In the genomic region with DNA sequence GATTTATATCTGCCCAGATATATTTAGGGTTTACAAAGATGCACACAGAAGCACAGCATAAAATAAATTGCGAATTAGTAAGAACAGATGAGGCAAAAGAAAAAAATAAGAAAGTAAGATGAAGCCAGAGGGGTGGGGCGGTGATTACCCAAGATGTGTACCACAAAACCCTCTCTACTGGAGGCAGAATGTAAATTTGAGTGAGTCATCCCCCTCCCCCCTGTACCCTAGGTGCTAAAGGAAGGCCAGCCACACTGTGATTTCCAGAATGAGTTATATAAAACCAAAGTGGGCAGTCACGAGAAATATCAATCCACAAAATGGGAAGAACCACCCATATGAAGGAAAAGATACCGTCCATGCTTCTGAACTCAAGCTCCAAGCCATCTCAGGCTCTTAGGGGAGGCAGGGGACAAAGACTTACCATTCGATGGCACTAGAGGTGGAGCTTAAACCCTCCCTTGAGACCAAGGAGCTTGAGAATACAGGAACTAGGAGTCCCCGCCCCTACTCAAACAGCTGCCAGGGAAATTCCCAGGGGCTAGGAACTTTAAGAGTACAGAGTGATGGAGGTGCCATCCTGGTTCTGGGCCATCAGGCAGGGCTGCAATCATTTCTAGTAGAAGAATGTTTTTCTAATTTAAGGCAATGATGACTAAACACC, we compare ENCODE assay signal across 27 mouse cellular contexts.
DNase-seq lines count a peak whose midpoint lies in the region; ATAC-seq lines count a peak whose summit lies in the region.
"Had no signal": no experiment of that assay in that cellular context is flagged by ENCODE, and none has a peak within 500 bp of the region (broad histone marks: within the 10 kb centered on the region; RNA-seq: fewer than 3 reads in every experiment).

No protein-coding gene starts in this region.

- H3K9ac ChIP-seq in embryonic facial prominence, embryonic 14.5 days (ENCODE audit: low read depth, low read length): no peak overlapping the region
- H3K9ac ChIP-seq: embryonic facial prominence, embryonic 15.5 days; forebrain, embryonic 12.5 days; forebrain, postnatal 0 days; heart, embryonic 15.5 days; limb, embryonic 12.5 days; liver, embryonic 15.5 days; lung, embryonic 14.5 days; midbrain, embryonic 15.5 days; neural tube, embryonic 12.5 days; stomach, embryonic 15.5 days had no signal

- H3K9me3 ChIP-seq in embryonic facial prominence, embryonic 14.5 days (ENCODE audit: control insufficient read depth, low read length): no peaks in the 10 kb centered on the region
- H3K9me3 ChIP-seq in embryonic facial prominence, embryonic 10.5 days: no peaks in the 10 kb centered on the region
- H3K9me3 ChIP-seq: embryonic facial prominence, embryonic 15.5 days; forebrain, embryonic 12.5 days; heart, embryonic 15.5 days; limb, embryonic 12.5 days; liver, embryonic 15.5 days; midbrain, embryonic 15.5 days; neural tube, embryonic 12.5 days; stomach, embryonic 15.5 days had no signal

- no peak overlapping the region for H3K4me2 ChIP-seq in embryonic facial prominence, embryonic 14.5 days (ENCODE audit: low read depth, low read length)
- H3K4me2 ChIP-seq: embryonic facial prominence, embryonic 15.5 days; forebrain, embryonic 12.5 days; heart, embryonic 15.5 days; limb, embryonic 12.5 days; liver, embryonic 15.5 days; lung, embryonic 14.5 days; midbrain, embryonic 15.5 days; neural tube, embryonic 12.5 days; stomach, embryonic 15.5 days had no signal

- no peaks in the 10 kb centered on the region for H3K4me1 ChIP-seq in embryonic facial prominence, embryonic 14.5 days (ENCODE audit: control insufficient read depth, insufficient read depth, low read length)
- H3K4me1 ChIP-seq in embryonic facial prominence, embryonic 10.5 days: no peaks in the 10 kb centered on the region
- H3K4me1 ChIP-seq: embryonic facial prominence, embryonic 15.5 days; forebrain, embryonic 12.5 days; heart, embryonic 15.5 days; liver, embryonic 15.5 days; midbrain, embryonic 15.5 days; neural tube, embryonic 12.5 days; stomach, embryonic 15.5 days had no signal

- H3K36me3 ChIP-seq in embryonic facial prominence, embryonic 14.5 days (ENCODE audit: control insufficient read depth, insufficient read depth, low read length): no peaks in the 10 kb centered on the region
- no peaks in the 10 kb centered on the region for H3K36me3 ChIP-seq in embryonic facial prominence, embryonic 10.5 days (replicated peaks)
- no peaks in the 10 kb centered on the region for H3K36me3 ChIP-seq in splenic B cell, adult 2 months (ENCODE audit: control insufficient read depth, insufficient read depth, low read length, poor library complexity, severe bottlenecking)
- H3K36me3 ChIP-seq: embryonic facial prominence, embryonic 15.5 days; forebrain, embryonic 12.5 days; heart, embryonic 15.5 days; limb, embryonic 12.5 days; liver, embryonic 15.5 days; midbrain, embryonic 15.5 days; neural tube, embryonic 12.5 days; stomach, embryonic 15.5 days had no signal

- no peak overlapping the region for H3K4me3 ChIP-seq in embryonic facial prominence, embryonic 14.5 days (ENCODE audit: low read depth, low read length)
- no peak overlapping the region for H3K4me3 ChIP-seq in embryonic facial prominence, embryonic 10.5 days
- H3K4me3 ChIP-seq: embryonic facial prominence, embryonic 15.5 days; forebrain, embryonic 12.5 days; gastrocnemius, adult 2 months; heart, embryonic 15.5 days; limb, embryonic 12.5 days; liver, embryonic 15.5 days; midbrain, embryonic 15.5 days; neural tube, embryonic 12.5 days; stomach, embryonic 15.5 days had no signal

- 0 out of 2 replicates have a peak, but pooled peaks cover 2% of the 10 kb centered on the region for H3K27me3 ChIP-seq in embryonic facial prominence, embryonic 14.5 days (replicated peaks; ENCODE audit: control insufficient read depth, insufficient read depth, low read length)
- H3K27me3 ChIP-seq in embryonic facial prominence, embryonic 10.5 days (replicated peaks; ENCODE audit: low read depth, poor library complexity, severe bottlenecking): peaks cover 96% of the 10 kb centered on the region
- H3K27me3 ChIP-seq in splenic B cell, adult 2 months (ENCODE audit: control insufficient read depth, insufficient read depth, low read length, poor library complexity, severe bottlenecking): no peaks in the 10 kb centered on the region
- H3K27me3 ChIP-seq: embryonic facial prominence, embryonic 15.5 days; liver, embryonic 15.5 days; midbrain, embryonic 15.5 days; neural tube, embryonic 12.5 days; stomach, embryonic 15.5 days had no signal

- DNase-seq in embryonic facial prominence, embryonic 14.5 days (ENCODE audit: low spot score): peak; percentile 31
- no peak for DNase-seq in embryonic facial prominence, embryonic 10.5 days (ENCODE audit: low spot score)
- DNase-seq in 416B (ENCODE audit: low read depth) (peak; percentile 72), NIH3T3 (ENCODE audit: low read depth) (peak; percentile 6)
- DNase-seq in splenic B cell, adult 2 months (ENCODE audit: low read depth, low spot score): peak; percentile 54
- no peak for DNase-seq in gastrocnemius, adult 18-20 months (ENCODE audit: low spot score)
- DNase-seq: adrenal gland, postnatal 14 days; cerebellum, adult 11 months; cerebellum, adult 9-10 months; forebrain, postnatal 0 days; gastrocnemius, adult 2 months; kidney, adult 11 months; kidney, postnatal 14 days; lung, embryonic 14.5 days; lung, postnatal 14 days; right cerebral cortex, postnatal 4 days; thymus, postnatal 14 days had no signal

- no peak for ATAC-seq in embryonic facial prominence, embryonic 14.5 days (ENCODE audit: low read depth)
- no peak for ATAC-seq in inflammation-experienced regulatory T-cells, adult 6 months
- ATAC-seq: forebrain, postnatal 0 days; hindbrain, embryonic 16.5 days; midbrain, embryonic 15.5 days had no signal

- WGBS in embryonic facial prominence, embryonic 14.5 days: 76% methylated on average over 6 of the region's 6 CpGs
- 66% methylated on average over 6 of the region's 6 CpGs for WGBS in embryonic facial prominence, embryonic 10.5 days

- H3K27ac ChIP-seq in embryonic facial prominence, embryonic 14.5 days (replicated peaks; ENCODE audit: low read depth, low read length): no peak overlapping the region
- H3K27ac ChIP-seq in embryonic facial prominence, embryonic 10.5 days (replicated peaks): no peak overlapping the region
- H3K27ac ChIP-seq: embryonic facial prominence, embryonic 15.5 days; forebrain, embryonic 12.5 days; gastrocnemius, adult 2 months; heart, embryonic 15.5 days; limb, embryonic 12.5 days; liver, embryonic 15.5 days; midbrain, embryonic 15.5 days; neural tube, embryonic 12.5 days; stomach, embryonic 15.5 days had no signal

Comparison
In these comparisons a context has a peak if more than half of its experiments do, and no peak if none do; other contexts are left out.
1. DNase-seq: peak in embryonic facial prominence, embryonic 14.5 days (single experiment), 416B (single experiment), NIH3T3 (single experiment) and splenic B cell, adult 2 months (single experiment); none in embryonic facial prominence, embryonic 10.5 days (single experiment) and gastrocnemius, adult 18-20 months (single experiment).